Mouse (Mus musculus) bone marrow macrophage, adult 2 months (primary cell): ENCODE measurements around the gene Vwa3b.

Experiments used
- CTCF ChIP-seq: IDR thresholded peaks from 2 replicates; pipeline ENCODE4 v1.5.1; 2012; ENCODE audit warnings: low read depth, mild to moderate bottlenecking, low read length, moderate library complexity
- POLR2A ChIP-seq: IDR thresholded peaks from 2 replicates; pipeline ENCODE4 v1.6.1; 2012; ENCODE audit warnings: mild to moderate bottlenecking, low read depth, low read length, borderline replicate concordance

GRCm38 (mm10) chr1:37085171-37085570 lies 58.8 kb downstream of the Vwa3b start:
- no peak for TF ChIP-seq POLR2A
- no peak for TF ChIP-seq CTCF
